In the genomic region with DNA sequence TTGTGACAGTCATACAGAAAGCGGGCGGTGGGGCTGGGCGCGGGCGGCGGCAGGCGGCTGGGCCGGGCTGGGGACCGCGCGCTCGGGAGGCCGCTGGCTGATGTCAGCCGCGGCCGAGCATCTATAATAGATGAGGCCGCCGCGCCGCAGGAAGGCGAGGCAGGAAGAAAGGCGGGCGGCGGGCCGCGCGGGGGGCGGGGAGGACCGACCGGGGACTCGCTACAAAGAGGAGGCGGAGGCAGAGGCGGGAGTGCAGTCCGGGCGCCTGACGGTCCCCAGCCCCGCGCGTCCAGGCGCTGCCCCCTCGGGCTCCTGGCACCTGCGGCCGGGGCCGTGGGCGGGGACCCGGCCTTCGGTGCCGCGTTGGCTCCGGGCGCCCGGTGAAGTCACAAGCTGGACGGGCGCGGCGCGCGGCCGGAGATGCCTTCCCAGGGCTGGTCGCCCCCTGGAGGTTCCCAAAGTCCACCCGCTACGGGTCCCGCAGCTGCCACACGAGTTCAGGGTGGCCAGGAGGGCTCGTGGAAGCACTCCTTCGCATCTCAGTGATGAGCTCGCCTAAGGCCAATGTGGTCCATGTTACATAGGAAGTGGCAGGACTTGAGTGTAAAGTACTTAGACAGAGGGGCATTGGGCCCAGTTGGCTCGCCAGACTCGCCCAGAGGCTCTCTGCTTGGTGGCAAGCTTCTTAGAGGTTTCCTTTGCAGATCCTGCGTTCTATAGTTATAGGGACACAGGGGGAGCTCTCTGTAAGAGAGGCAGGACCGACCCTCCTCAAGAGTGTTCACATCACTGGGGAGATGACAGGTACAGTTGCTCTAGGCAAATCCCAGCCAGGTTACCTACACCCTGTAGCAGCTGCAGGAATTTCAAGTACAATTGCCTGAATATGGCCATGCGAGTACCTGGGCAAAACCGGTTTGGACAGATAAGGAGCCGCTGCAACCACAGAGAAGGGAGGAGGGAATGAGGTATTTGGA, we compare ENCODE assay signal across 8 mouse cellular contexts. TPM values are rescaled to one million over a fixed set of nuclear protein-coding genes. Genes with fewer than 3 reads are reported as not detected.
DNase-seq lines count a peak whose midpoint lies in the region; ATAC-seq and TF ChIP-seq lines count a peak whose summit lies in the region.

Gene Coro2b (minus strand): TSS at position 390 of the 977 bp plus-strand sequence.

- no peaks in the 10 kb centered on the region for H3K9me3 ChIP-seq in heart, embryonic 14.5 days (ENCODE audit: control insufficient read depth, low read length)
- H3K9me3 ChIP-seq in kidney, embryonic 16.5 days (ENCODE audit: low read length), result no peaks in the 10 kb centered on the region
- H3K9me3 ChIP-seq in liver, embryonic 12.5 days (replicated peaks), result no peaks in the 10 kb centered on the region
- no peaks in the 10 kb centered on the region for H3K9me3 ChIP-seq in neural tube, embryonic 12.5 days

- peak within 1 kb of the TSS; percentile 94 for H3K4me2 ChIP-seq in heart, embryonic 14.5 days (ENCODE audit: low read length)
- H3K4me2 ChIP-seq in kidney, embryonic 16.5 days (replicated peaks; ENCODE audit: low read depth, low read length), result peak within 1 kb of the TSS; percentile 88
- peak within 1 kb of the TSS; percentile 68 for H3K4me2 ChIP-seq in liver, embryonic 12.5 days
- H3K4me2 ChIP-seq in neural tube, embryonic 12.5 days (replicated peaks), result peak within 1 kb of the TSS; percentile 66

- no peak within 1 kb of the TSS for H3K27ac ChIP-seq in embryonic fibroblast, embryonic 13.5 days (ENCODE audit: insufficient read depth, low read length)
- 0 out of 4 replicates have a peak within 1 kb of the TSS, but pooled peaks of 1 of the 2 experiments have one; percentile 38 for H3K27ac ChIP-seq in heart, embryonic 14.5 days (replicated peaks in 1 of 2; ENCODE audit: control insufficient read depth in 1 of 2, insufficient read depth in 1 of 2, low read depth in 2 of 2, low read length in 2 of 2)
- H3K27ac ChIP-seq in kidney, embryonic 16.5 days (ENCODE audit: low read length), result peak within 1 kb of the TSS; percentile 13
- no peak within 1 kb of the TSS for H3K27ac ChIP-seq in liver, embryonic 12.5 days
- peak within 1 kb of the TSS; percentile 88 for H3K27ac ChIP-seq in neural tube, embryonic 12.5 days

- peak within 1 kb of the TSS; percentile 73 for H3K9ac ChIP-seq in heart, embryonic 14.5 days (ENCODE audit: low read length)
- peak within 1 kb of the TSS; percentile 82 for H3K9ac ChIP-seq in kidney, embryonic 16.5 days (replicated peaks; ENCODE audit: low read length)
- peak within 1 kb of the TSS; percentile 36 for H3K9ac ChIP-seq in liver, embryonic 12.5 days
- H3K9ac ChIP-seq in neural tube, embryonic 12.5 days, result peak within 1 kb of the TSS; percentile 86

- WGBS in heart, embryonic 14.5 days, result 3% methylated on average over 54 of the region's 74 CpGs
- WGBS in kidney, embryonic 16.5 days, result 2% methylated on average over 68 of the region's 74 CpGs
- WGBS in liver, embryonic 12.5 days (ENCODE audit: insufficient replicate concordance), result under 1% methylated on average over 66 of the region's 74 CpGs
- 2% methylated on average over 70 of the region's 74 CpGs for WGBS in neural tube, embryonic 12.5 days

- peak within 1 kb of the TSS; percentile 59 for H3K4me3 ChIP-seq in embryonic fibroblast, embryonic 13.5 days (ENCODE audit: insufficient read depth, low read length)
- H3K4me3 ChIP-seq in heart, embryonic 14.5 days (ENCODE audit: control insufficient read depth in 1 of 2, insufficient read depth in 1 of 2, low read depth in 1 of 2, low read length in 2 of 2), result peak within 1 kb of the TSS; percentile 53 to 60
- peak within 1 kb of the TSS; percentile 72 for H3K4me3 ChIP-seq in kidney, embryonic 16.5 days (ENCODE audit: low read length)
- H3K4me3 ChIP-seq in liver, embryonic 12.5 days, result peak within 1 kb of the TSS; percentile 53
- H3K4me3 ChIP-seq in neural tube, embryonic 12.5 days, result peak within 1 kb of the TSS; percentile 69

- DNase-seq in CD4-positive, CD25-positive, alpha-beta regulatory T cell, adult 2 months (ENCODE audit: low read depth, low spot score), result peak; percentile 71
- DNase-seq in adrenal gland, postnatal 36 days, result peak; percentile 79 to 86
- peak; percentile 63 to 77 for DNase-seq in thymus, postnatal 10 days (ENCODE audit: low spot score in 2 of 2)

- 0 out of 2 replicates have a peak, but pooled peaks have one; percentile 40 for ATAC-seq in heart, embryonic 14.5 days (ENCODE audit: insufficient number of reproducible peaks, insufficient read depth, low FRiP score, low read depth)
- ATAC-seq in kidney, embryonic 16.5 days (ENCODE audit: low FRiP score, low TSS enrichment), result peak; percentile 58
- no peak for ATAC-seq in liver, embryonic 12.5 days
- peak; percentile 47 for ATAC-seq in neural tube, embryonic 12.5 days (ENCODE audit: low FRiP score, low read depth)

- H3K36me3 ChIP-seq in heart, embryonic 14.5 days (ENCODE audit: control insufficient read depth, insufficient read depth, low read length), result no peaks in the 10 kb centered on the region
- no peaks in the 10 kb centered on the region for H3K36me3 ChIP-seq in kidney, embryonic 16.5 days (ENCODE audit: insufficient read depth, low read length)
- H3K36me3 ChIP-seq in liver, embryonic 12.5 days, result no peaks in the 10 kb centered on the region
- no peaks in the 10 kb centered on the region for H3K36me3 ChIP-seq in neural tube, embryonic 12.5 days

- TF ChIP-seq CTCF in embryonic fibroblast, embryonic 13.5 days (IDR thresholded peaks at IDR 0.05; ENCODE audit: borderline replicate concordance, insufficient read depth, low read length), result no peak

- H3K4me1 ChIP-seq in embryonic fibroblast, embryonic 13.5 days (ENCODE audit: control insufficient read depth, insufficient read depth, low read length), result no peaks in the 10 kb centered on the region
- H3K4me1 ChIP-seq in heart, embryonic 14.5 days (ENCODE audit: control insufficient read depth in 2 of 2, insufficient read depth in 2 of 2, low read length in 2 of 2), result peaks cover 3 to 4% of the 10 kb centered on the region in 2 experiments; a peak in 2 of 4 replicates
- peaks cover 19% of the 10 kb centered on the region for H3K4me1 ChIP-seq in kidney, embryonic 16.5 days (ENCODE audit: insufficient read depth, low read length)
- peaks cover 13% of the 10 kb centered on the region for H3K4me1 ChIP-seq in liver, embryonic 12.5 days
- H3K4me1 ChIP-seq in neural tube, embryonic 12.5 days, result peaks cover 75% of the 10 kb centered on the region

- TF ChIP-seq POLR2A in embryonic fibroblast, embryonic 13.5 days (IDR thresholded peaks at IDR 0.05; ENCODE audit: low read depth, low read length), result no peak

- H3K27me3 ChIP-seq in heart, embryonic 14.5 days (ENCODE audit: control insufficient read depth, insufficient read depth, low read length), result peaks cover 7% of the 10 kb centered on the region
- H3K27me3 ChIP-seq in kidney, embryonic 16.5 days (ENCODE audit: insufficient read depth, low read length), result 0 out of 2 replicates have a peak, but pooled peaks cover 5% of the 10 kb centered on the region
- peaks cover 57% of the 10 kb centered on the region for H3K27me3 ChIP-seq in liver, embryonic 12.5 days (replicated peaks)
- H3K27me3 ChIP-seq in neural tube, embryonic 12.5 days (replicated peaks), result no peaks in the 10 kb centered on the region

RNA-seq across cellular contexts. Expression of gene Coro2b, which starts in this region (rescaled TPM):
- 10 to 100 TPM in 1 of 2 experiments, 1 to 10 TPM in 1; 8.4 to 14.6 TPM for total RNA-seq in adrenal gland, postnatal 36 days (2021)
- polyA plus RNA-seq in embryonic fibroblast, embryonic 13.5 days (2011; ENCODE audit: insufficient read length, low read depth, missing spikeins), result 5.3 and 12.1 TPM in 2 replicates
- polyA plus RNA-seq in heart, embryonic 14.5 days (2014; fragmentation: Nextera tagmentation; extraction: Ambion mirVana), result 4.7 and 6.9 TPM in 2 replicates
- 19.9 and 22.1 TPM in 2 replicates for polyA plus RNA-seq in kidney, embryonic 16.5 days (2015; fragmentation: Nextera tagmentation; extraction: Ambion mirVana)
- 2.7 and 3.2 TPM in 2 replicates for polyA plus RNA-seq in liver, embryonic 12.5 days (2016; fragmentation: Nextera tagmentation; extraction: Ambion mirVana)
- polyA plus RNA-seq in neural tube, embryonic 12.5 days (2016; fragmentation: Nextera tagmentation; extraction: Ambion mirVana), result 41.6 and 45.1 TPM in 2 replicates

Comparison
In these comparisons a context has a peak if more than half of its experiments do, and no peak if none do; other contexts are left out.
1. H3K27ac ChIP-seq: peak in kidney, embryonic 16.5 days (single experiment) and neural tube, embryonic 12.5 days (single experiment); none in embryonic fibroblast, embryonic 13.5 days (single experiment) and liver, embryonic 12.5 days (single experiment).
2. H3K9ac ChIP-seq: peak in every context shown above with its lines; median percentile 86 in neural tube, embryonic 12.5 days; 82 in kidney, embryonic 16.5 days; 73 in heart, embryonic 14.5 days; 36 in liver, embryonic 12.5 days.
3. Peak in every context shown above with its lines, with median percentiles within 50 percentile points of each other: DNase-seq, H3K4me3 ChIP-seq and H3K4me2 ChIP-seq.